Mouse (Mus musculus): Measurements from ENCODE around the gene Vnn3. TPM values are rescaled to one million over a fixed set of nuclear protein-coding genes. Genes with fewer than 3 reads are reported as not detected.

Vnn3 gene
- not detected for polyA plus RNA-seq (2017; shearing (Covaris generic))

DNA sequence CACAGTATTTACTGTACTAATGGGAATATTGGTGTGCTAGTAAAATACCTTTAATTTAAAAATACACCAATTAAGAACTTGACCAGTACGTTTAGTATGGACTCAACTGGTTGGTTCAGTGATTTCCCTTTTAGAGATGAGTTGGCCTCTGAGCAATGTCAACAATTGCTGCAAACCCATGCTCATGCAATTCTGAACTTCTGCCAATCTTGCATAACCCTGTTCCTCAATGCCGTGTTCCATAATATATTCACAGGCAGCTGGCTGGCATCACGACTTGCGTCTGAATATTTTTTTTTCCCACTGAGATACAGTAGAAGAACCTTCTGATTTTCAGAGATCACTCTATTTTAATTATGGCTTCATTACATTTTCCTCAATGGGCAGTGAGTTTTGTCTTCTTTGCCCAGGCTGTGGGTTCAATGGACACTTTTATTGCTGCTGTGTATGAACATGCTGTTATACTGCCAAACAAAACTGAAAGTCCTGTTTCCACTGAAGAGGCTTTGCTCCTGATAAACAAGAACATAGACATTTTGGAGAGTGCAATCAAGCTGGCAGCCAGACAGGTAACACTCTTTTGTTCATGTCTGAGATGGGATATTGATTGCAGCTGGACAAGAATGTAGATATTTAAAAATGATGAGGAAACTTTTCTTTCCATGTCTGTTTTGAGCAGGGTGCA lies at the start of gene Vnn3:
Vnn3 (plus strand) TSS at position 235 of the 685 bp plus-strand sequence.
- no peak for ATAC-seq

GRCm38 (mm10) chr10:23802911-23803310 lies 48.4 kb upstream of the Vnn3 start:
- ATAC-seq = no peak

GRCm38 (mm10) chr10:23804665-23805064 lies 46.6 kb upstream of the Vnn3 start:
- ATAC-seq = no peak

GRCm38 (mm10) chr10:23806201-23806600 lies 45.1 kb upstream of the Vnn3 start:
- no peak for ATAC-seq

DNA sequence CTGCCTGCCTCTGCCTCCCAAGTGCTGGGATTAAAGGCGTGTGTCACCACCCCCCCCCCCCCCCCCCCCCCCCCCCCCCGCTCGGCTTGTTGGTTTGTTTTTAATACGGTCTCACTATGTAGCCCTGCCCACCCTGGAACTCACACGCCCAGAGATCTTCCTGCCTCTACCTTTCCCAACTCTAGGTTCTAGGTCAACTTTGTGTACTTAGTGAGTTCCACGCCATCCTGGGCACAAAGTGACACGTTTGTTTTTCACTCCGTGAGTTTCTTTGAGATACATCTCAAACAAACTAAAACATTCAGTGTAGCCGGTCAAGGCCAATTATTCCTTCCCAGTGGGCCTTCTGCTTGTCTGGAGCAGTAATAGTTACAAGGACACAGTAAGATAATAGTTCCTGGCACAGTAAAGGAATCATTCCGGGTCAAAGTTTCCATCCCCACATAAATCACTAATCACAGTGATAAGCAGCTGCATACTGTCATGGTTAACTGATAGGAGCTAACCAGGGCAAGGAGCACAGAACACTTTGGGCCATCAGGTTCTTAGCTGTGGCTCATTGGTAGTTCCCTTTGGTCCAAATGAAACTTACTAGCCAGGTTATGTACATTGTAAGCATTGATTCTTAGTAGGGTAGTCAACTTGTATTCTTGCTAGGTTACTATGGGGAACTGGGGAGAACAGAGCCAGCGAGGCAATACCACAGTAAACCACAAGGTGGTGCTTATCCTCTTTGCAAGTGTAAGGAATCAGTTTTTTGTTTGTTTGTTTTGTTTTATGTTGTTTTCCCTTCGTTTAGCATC lies 39.4 kb upstream of the Vnn3 start:
- ATAC-seq = peak; percentile 72

- no peak for ATAC-seq
Measured at GRCm38 (mm10) chr10:23812438-23812759, 38.9 kb upstream of the Vnn3 start.

GRCm38 (mm10) chr10:23812852-23813766 lies 38.2 kb upstream of the Vnn3 start:
- no peak for ATAC-seq

- ATAC-seq = no peak
Measured at GRCm38 (mm10) chr10:23815168-23815567, 36.1 kb upstream of the Vnn3 start.

DNA sequence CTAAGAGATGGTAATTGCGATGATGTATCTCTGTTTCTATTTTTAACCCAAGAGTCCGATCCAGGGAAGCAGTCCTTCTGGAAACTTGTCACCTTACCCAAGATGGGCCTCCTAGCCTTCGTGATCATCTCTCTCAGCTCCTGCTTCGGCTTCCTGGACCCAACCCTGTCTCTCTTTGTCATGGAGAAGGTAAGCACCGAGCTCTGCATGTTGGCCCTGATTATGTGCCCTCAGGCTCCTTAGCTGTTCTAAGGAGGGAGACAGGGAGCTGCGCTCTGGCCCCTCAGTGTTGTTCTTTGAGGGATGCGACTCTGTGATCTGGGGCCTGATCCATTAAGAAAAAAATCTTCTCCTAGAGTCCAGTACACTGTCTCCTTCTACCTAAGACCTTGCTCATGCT lies 35.0 kb upstream of the Vnn3 start:
- no peak for ATAC-seq

DNA sequence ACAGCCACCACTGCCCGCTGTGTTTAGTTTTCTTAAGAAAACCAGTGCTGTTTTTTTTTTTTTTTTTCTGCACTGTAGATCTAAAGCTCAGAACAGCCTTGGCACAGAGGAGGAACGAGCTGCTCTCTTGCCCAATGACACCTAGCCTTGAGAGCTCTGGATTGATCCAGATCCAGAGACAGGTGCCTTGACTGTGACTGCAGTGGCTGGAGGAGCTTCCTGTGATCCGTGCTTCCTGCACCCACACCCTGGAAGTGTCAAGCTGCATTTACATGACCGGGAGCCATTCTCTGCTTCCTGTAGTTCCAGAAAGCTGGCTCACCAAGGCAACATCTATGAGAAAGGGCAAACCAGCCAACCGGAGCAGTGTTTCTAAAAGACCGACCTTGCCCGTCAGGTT lies 24.7 kb upstream of the Vnn3 start:
- ATAC-seq = no peak

- no peak for ATAC-seq
Measured at GRCm38 (mm10) chr10:23836003-23836964, 15.0 kb upstream of the Vnn3 start.

- ATAC-seq = no peak
Measured at GRCm38 (mm10) chr10:23837115-23837514, 14.1 kb upstream of the Vnn3 start.

- no peak for ATAC-seq
Measured at GRCm38 (mm10) chr10:23838910-23839309, 12.4 kb upstream of the Vnn3 start.

DNA sequence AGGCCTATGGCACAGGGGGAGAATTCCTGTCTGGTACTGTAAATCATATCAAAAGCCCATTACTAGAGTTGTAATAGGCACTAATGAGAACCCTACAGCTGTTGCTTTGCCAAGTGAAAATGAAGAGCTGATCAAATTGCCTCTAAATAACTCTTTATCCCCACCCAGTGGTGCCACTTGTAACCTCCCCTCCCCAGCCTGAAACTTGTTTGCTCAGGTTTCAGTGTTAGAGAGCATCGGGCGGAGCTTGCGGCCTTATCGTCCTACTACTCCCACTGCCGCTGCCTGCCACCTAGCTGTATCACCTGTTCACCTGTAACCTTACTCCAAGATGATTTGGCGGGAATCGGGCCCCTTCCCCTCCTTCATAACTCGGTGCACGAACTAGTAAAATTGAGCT lies 11.9 kb upstream of the Vnn3 start:
- no peak for ATAC-seq

DNA sequence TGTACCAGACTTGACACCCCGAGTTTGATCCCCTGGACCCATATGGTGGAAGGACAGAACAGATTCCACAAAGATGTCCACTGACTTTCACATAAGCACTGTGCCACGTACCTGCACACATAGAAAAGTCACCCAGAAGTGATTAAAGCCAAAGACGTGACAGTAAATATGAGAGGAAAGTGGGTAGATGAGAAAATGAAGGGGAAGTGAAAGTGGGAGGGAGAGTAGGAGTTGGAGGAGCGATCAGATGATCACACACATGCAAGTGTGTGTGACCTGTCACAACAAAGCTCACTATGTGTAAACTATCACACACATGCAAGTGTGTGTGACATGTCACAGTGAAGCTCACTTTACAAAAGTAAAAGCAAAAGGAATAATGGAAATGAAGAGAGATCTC lies 10.8 kb upstream of the Vnn3 start:
- ATAC-seq = no peak

GRCm38 (mm10) chr10:23852096-23852495 lies 834 bp downstream of the Vnn3 start:
- ATAC-seq = no peak

- ATAC-seq = no peak
Measured at GRCm38 (mm10) chr10:23864362-23865312, 13.4 kb downstream of the Vnn3 start.

DNA sequence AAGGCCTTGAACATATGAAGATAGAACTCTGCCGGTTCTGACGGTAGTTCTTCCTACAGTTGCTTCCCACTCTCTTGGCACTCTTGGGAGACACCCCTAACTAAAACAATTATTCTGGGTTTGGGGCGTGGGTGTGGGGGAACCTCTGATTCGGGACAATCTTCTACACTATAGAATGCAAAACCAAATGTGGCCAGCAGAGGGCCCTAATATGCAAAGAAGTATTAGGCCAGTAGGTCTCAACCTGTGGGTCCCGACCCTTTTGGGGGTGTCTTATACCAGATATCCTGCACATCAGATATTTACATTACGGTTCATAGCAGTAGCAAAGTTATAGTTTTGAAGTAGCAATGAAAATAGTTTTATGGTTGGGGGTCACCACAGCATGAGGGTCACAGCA lies 29.4 kb downstream of the Vnn3 start:
- no peak for ATAC-seq

- ATAC-seq = no peak
Measured at GRCm38 (mm10) chr10:23884910-23885309, 33.6 kb downstream of the Vnn3 start.

GRCm38 (mm10) chr10:23886060-23886459 lies 34.8 kb downstream of the Vnn3 start:
- no peak for ATAC-seq

DNA sequence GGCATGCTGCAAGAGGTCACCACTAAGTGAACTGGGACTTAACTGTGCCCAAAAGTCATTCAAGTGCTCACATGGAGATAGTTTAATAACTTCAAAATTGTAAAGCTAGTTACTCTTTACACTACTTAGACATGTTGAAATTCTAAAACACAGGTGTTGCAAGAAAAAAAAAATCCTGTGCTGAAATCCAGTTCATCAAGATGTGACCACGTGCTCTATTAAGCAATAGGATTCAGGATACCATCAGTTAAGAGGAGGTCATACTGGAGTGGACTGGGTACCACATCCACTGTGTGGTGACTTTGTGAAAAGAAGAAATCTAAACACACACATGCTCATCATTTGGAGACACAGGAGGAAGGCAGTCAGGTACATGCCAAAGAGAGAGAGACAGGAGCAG lies 41.7 kb downstream of the Vnn3 start:
- no peak for ATAC-seq
